Mouse (Mus musculus): ENCODE measurements at regions not wholly inside any gene's neighbourhood (a gene's known extent, or its start where the extent isn't known, plus 50 kb on each side); places are given as distances from the start of the nearest gene placed in this dataset.

- DNase-seq (ENCODE audit: low spot score) (peak; percentile 59), ATAC-seq (ENCODE audit: insufficient read depth, low read depth) (no peak)
- WGBS: 3% methylated on average over 3 of the region's 3 CpGs
- no peak overlapping the region for H3K4me3 ChIP-seq (ENCODE audit: low read depth, low read length)
- peaks cover 5% of the 10 kb centered on the region; the same call in 1 of the 2 replicates for H3K4me1 ChIP-seq (ENCODE audit: control insufficient read depth, insufficient read depth)
- no peak overlapping the region for H3K27ac ChIP-seq (ENCODE audit: low read depth)
- H3K27me3 ChIP-seq (ENCODE audit: control insufficient read depth, insufficient read depth, low read length): no peaks in the 10 kb centered on the region
- no peak for TF ChIP-seq EP300 (IDR thresholded peaks at IDR 0.05; ENCODE audit: low read depth)
- peak; percentile 91 for TF ChIP-seq CTCF (IDR thresholded peaks at IDR 0.05; ENCODE audit: low read depth)
- no peaks in the 10 kb centered on the region for H3K9me3 ChIP-seq (replicated peaks; ENCODE audit: control insufficient read depth, low read length)
- H3K9ac ChIP-seq (replicated peaks; ENCODE audit: low read depth, low read length): no peak overlapping the region
- no peaks in the 10 kb centered on the region for H3K36me3 ChIP-seq (replicated peaks; ENCODE audit: control insufficient read depth, insufficient read depth, low read length)
- H3K4me2 ChIP-seq (ENCODE audit: low read depth, low read length): peak overlapping the region; percentile 34; the same call in 1 of the 2 replicates
These were observed 90.1 kb upstream of the Robo1 start for GRCm38 (mm10) chr16:72218021-72218420.

- TF ChIP-seq CTCF (IDR thresholded peaks at IDR 0.05; ENCODE audit: low read depth) (no peak), EP300 (IDR thresholded peaks at IDR 0.05; ENCODE audit: low read depth) (no peak)
- no peak overlapping the region for H3K27ac ChIP-seq (ENCODE audit: low read depth)
- H3K36me3 ChIP-seq (replicated peaks; ENCODE audit: control insufficient read depth, insufficient read depth, low read length): no peaks in the 10 kb centered on the region
- H3K27me3 ChIP-seq (ENCODE audit: control insufficient read depth, insufficient read depth, low read length): no peaks in the 10 kb centered on the region
- WGBS: 14% methylated on average over 3 of the region's 3 CpGs
- no peaks in the 10 kb centered on the region for H3K9me3 ChIP-seq (replicated peaks; ENCODE audit: control insufficient read depth, low read length)
- no peak for ATAC-seq (ENCODE audit: insufficient read depth, low read depth)
- H3K4me2 ChIP-seq (ENCODE audit: low read depth, low read length): no peak overlapping the region
- H3K9ac ChIP-seq (replicated peaks; ENCODE audit: low read depth, low read length): no peak overlapping the region
- DNase-seq (ENCODE audit: low spot score): peak; percentile 19
- no peak overlapping the region for H3K4me3 ChIP-seq (ENCODE audit: low read depth, low read length)
- H3K4me1 ChIP-seq (ENCODE audit: control insufficient read depth, insufficient read depth): peaks cover 5% of the 10 kb centered on the region; the same call in 1 of the 2 replicates
These were observed 86.1 kb upstream of the Robo1 start for GRCm38 (mm10) chr16:72221912-72222502.

GRCm38 (mm10) chr16:72223860-72224259 lies 84.2 kb upstream of the Robo1 start:
- TF ChIP-seq CTCF (IDR thresholded peaks at IDR 0.05; ENCODE audit: low read depth) (no peak), EP300 (IDR thresholded peaks at IDR 0.05; ENCODE audit: low read depth) (no peak)
- H3K4me2 ChIP-seq (ENCODE audit: low read depth, low read length): no peak overlapping the region
- no peak overlapping the region for H3K4me3 ChIP-seq (ENCODE audit: low read depth, low read length)
- H3K9me3 ChIP-seq (replicated peaks; ENCODE audit: control insufficient read depth, low read length): no peaks in the 10 kb centered on the region
- H3K27me3 ChIP-seq (ENCODE audit: control insufficient read depth, insufficient read depth, low read length): no peaks in the 10 kb centered on the region
- H3K4me1 ChIP-seq (ENCODE audit: control insufficient read depth, insufficient read depth): peaks cover 5% of the 10 kb centered on the region; the same call in 1 of the 2 replicates
- 76% methylated on average over 3 of the region's 3 CpGs for WGBS
- H3K27ac ChIP-seq (ENCODE audit: low read depth): no peak overlapping the region
- H3K9ac ChIP-seq (replicated peaks; ENCODE audit: low read depth, low read length): no peak overlapping the region
- ATAC-seq (ENCODE audit: insufficient read depth, low read depth) (no peak), DNase-seq (ENCODE audit: low spot score) (no peak)
- H3K36me3 ChIP-seq (replicated peaks; ENCODE audit: control insufficient read depth, insufficient read depth, low read length): no peaks in the 10 kb centered on the region

- TF ChIP-seq EP300 (IDR thresholded peaks at IDR 0.05; ENCODE audit: low read depth) (no peak), CTCF (IDR thresholded peaks at IDR 0.05; ENCODE audit: low read depth) (no peak)
- 73% methylated on average over 4 of the region's 4 CpGs for WGBS
- DNase-seq (ENCODE audit: low spot score) (no peak), ATAC-seq (ENCODE audit: insufficient read depth, low read depth) (no peak)
- no peaks in the 10 kb centered on the region for H3K27me3 ChIP-seq (ENCODE audit: control insufficient read depth, insufficient read depth, low read length)
- H3K4me3 ChIP-seq (ENCODE audit: low read depth, low read length): no peak overlapping the region
- H3K9ac ChIP-seq (replicated peaks; ENCODE audit: low read depth, low read length): no peak overlapping the region
- no peaks in the 10 kb centered on the region for H3K36me3 ChIP-seq (replicated peaks; ENCODE audit: control insufficient read depth, insufficient read depth, low read length)
- no peaks in the 10 kb centered on the region for H3K9me3 ChIP-seq (replicated peaks; ENCODE audit: control insufficient read depth, low read length)
- peaks cover 5% of the 10 kb centered on the region; the same call in 1 of the 2 replicates for H3K4me1 ChIP-seq (ENCODE audit: control insufficient read depth, insufficient read depth)
- no peak overlapping the region for H3K4me2 ChIP-seq (ENCODE audit: low read depth, low read length)
- no peak overlapping the region for H3K27ac ChIP-seq (ENCODE audit: low read depth)
These were observed 82.8 kb upstream of the Robo1 start for GRCm38 (mm10) chr16:72225157-72225880.

- H3K4me2 ChIP-seq (ENCODE audit: low read depth, low read length): no peak overlapping the region
- H3K9me3 ChIP-seq (replicated peaks; ENCODE audit: control insufficient read depth, low read length): no peaks in the 10 kb centered on the region
- no peak overlapping the region for H3K4me3 ChIP-seq (ENCODE audit: low read depth, low read length)
- DNase-seq (ENCODE audit: low spot score) (no peak), ATAC-seq (ENCODE audit: insufficient read depth, low read depth) (no peak)
- H3K36me3 ChIP-seq (replicated peaks; ENCODE audit: control insufficient read depth, insufficient read depth, low read length): no peaks in the 10 kb centered on the region
- H3K27me3 ChIP-seq (ENCODE audit: control insufficient read depth, insufficient read depth, low read length): no peaks in the 10 kb centered on the region
- no peak overlapping the region for H3K27ac ChIP-seq (ENCODE audit: low read depth)
- WGBS: 33% methylated on average over 1 of the region's 1 CpGs
- no peak for TF ChIP-seq CTCF (IDR thresholded peaks at IDR 0.05; ENCODE audit: low read depth)
- no peak for TF ChIP-seq EP300 (IDR thresholded peaks at IDR 0.05; ENCODE audit: low read depth)
- no peaks in the 10 kb centered on the region for H3K4me1 ChIP-seq (ENCODE audit: control insufficient read depth, insufficient read depth)
- H3K9ac ChIP-seq (replicated peaks; ENCODE audit: low read depth, low read length): no peak overlapping the region
These were observed 73.7 kb upstream of the Robo1 start for GRCm38 (mm10) chr16:72234366-72234765.

Data from heart, postnatal 0 days (tissue).